Mouse (Mus musculus): ENCODE measurements at regions not wholly inside any gene's neighbourhood (a gene's known extent, or its start where the extent isn't known, plus 50 kb on each side); places are given as distances from the start of the nearest gene placed in this dataset.

- no peak for TF ChIP-seq CTCF (IDR thresholded peaks at IDR 0.05)
- TF ChIP-seq EP300 (IDR thresholded peaks at IDR 0.05) = no peak
These were observed 178.3 kb downstream of the Rps29 start for GRCm38 (mm10) chr12:68980640-68981039.
